Comparison of ENCODE assay signal across 8 mouse cellular contexts in genomic region chr13:119690039-119690728, GRCm38 (mm10). TPM values are rescaled to one million over a fixed set of nuclear protein-coding genes. Genes with fewer than 3 reads are reported as not detected.
DNase-seq lines count a peak whose midpoint lies in the region; ATAC-seq and TF ChIP-seq lines count a peak whose summit lies in the region.

Gene Hmgcs1 (plus strand): TSS chr13:119690379.

- no peak for TF ChIP-seq CTCF in heart, adult 2 months (IDR thresholded peaks at IDR 0.05)

- no peaks in the 10 kb centered on the region for H3K27me3 ChIP-seq in embryonic facial prominence, embryonic 14.5 days (replicated peaks; ENCODE audit: control insufficient read depth, insufficient read depth, low read length)
- no peaks in the 10 kb centered on the region for H3K27me3 ChIP-seq in heart, adult 2 months (ENCODE audit: control insufficient read depth, insufficient read depth, low read length)
- H3K27me3 ChIP-seq in limb, embryonic 13.5 days = no peaks in the 10 kb centered on the region
- H3K27me3 ChIP-seq in midbrain, embryonic 16.5 days (ENCODE audit: control insufficient read depth, insufficient read depth, low read depth, low read length) = no peaks in the 10 kb centered on the region

- ATAC-seq in embryonic facial prominence, embryonic 14.5 days (ENCODE audit: low read depth) = peak; percentile 99
- ATAC-seq in limb, embryonic 13.5 days (ENCODE audit: low FRiP score, low read depth) = peak; percentile 99
- ATAC-seq in midbrain, embryonic 16.5 days = peak; percentile 99

- peak; percentile 78 for TF ChIP-seq POLR2A in heart, adult 2 months (IDR thresholded peaks at IDR 0.05; ENCODE audit: insufficient read depth, low read depth, low read length)

- intact Hi-C loops in heart, adult 2 months (cut with DNase I) = loop anchor here (2.0 to 5.0 kb wide), 2 partner anchors 67 to 101 kb away; partner anchors contain the start of genes Nim1k and Zfp131

- peak within 1 kb of the TSS; percentile 78 for H3K4me3 ChIP-seq in embryonic facial prominence, embryonic 14.5 days (ENCODE audit: low read depth, low read length)
- H3K4me3 ChIP-seq in heart, adult 2 months = peak within 1 kb of the TSS; percentile 93
- H3K4me3 ChIP-seq in limb, embryonic 13.5 days = peak within 1 kb of the TSS; percentile 97
- H3K4me3 ChIP-seq in midbrain, embryonic 16.5 days (ENCODE audit: low read depth, low read length) = peak within 1 kb of the TSS; percentile 94

- H3K4me2 ChIP-seq in embryonic facial prominence, embryonic 14.5 days (ENCODE audit: low read depth, low read length) = peak within 1 kb of the TSS; percentile 84
- H3K4me2 ChIP-seq in limb, embryonic 13.5 days (replicated peaks) = peak within 1 kb of the TSS; percentile 90
- H3K4me2 ChIP-seq in midbrain, embryonic 16.5 days (ENCODE audit: low read length) = peak within 1 kb of the TSS; percentile 81

- H3K9me3 ChIP-seq in embryonic facial prominence, embryonic 14.5 days (ENCODE audit: control insufficient read depth, low read length) = no peaks in the 10 kb centered on the region
- H3K9me3 ChIP-seq in limb, embryonic 13.5 days = no peaks in the 10 kb centered on the region
- no peaks in the 10 kb centered on the region for H3K9me3 ChIP-seq in midbrain, embryonic 16.5 days (replicated peaks; ENCODE audit: control insufficient read depth, low read length, poor library complexity, severe bottlenecking)

- WGBS in embryonic facial prominence, embryonic 14.5 days = under 1% methylated on average over 49 of the region's 59 CpGs
- WGBS in heart, adult 2 months = under 1% methylated on average over 59 of the region's 59 CpGs
- WGBS in limb, embryonic 13.5 days = under 1% methylated on average over 58 of the region's 59 CpGs
- 0% methylated on average over 55 of the region's 59 CpGs for WGBS in midbrain, embryonic 16.5 days

- peaks cover 9% of the 10 kb centered on the region for H3K4me1 ChIP-seq in embryonic facial prominence, embryonic 14.5 days (ENCODE audit: control insufficient read depth, insufficient read depth, low read length)
- peaks cover 2% of the 10 kb centered on the region for H3K4me1 ChIP-seq in heart, adult 2 months (ENCODE audit: control insufficient read depth, insufficient read depth, low read length)
- peaks cover 40% of the 10 kb centered on the region for H3K4me1 ChIP-seq in limb, embryonic 13.5 days
- H3K4me1 ChIP-seq in midbrain, embryonic 16.5 days (ENCODE audit: control insufficient read depth, insufficient read depth, low read length) = peaks cover 42% of the 10 kb centered on the region

- peak; percentile 99 for DNase-seq in 3T3-L1 (ENCODE audit: low read depth, low spot score)
- peak; percentile 96 to 98 for DNase-seq in adrenal gland, postnatal 4 days (ENCODE audit: low spot score in 2 of 2)
- DNase-seq in embryonic facial prominence, embryonic 14.5 days (ENCODE audit: low spot score) = peak; percentile 100
- DNase-seq in heart, adult 2 months = peak; percentile 96 to 99
- DNase-seq in kidney, adult 8-10 months = peak; percentile 98 to 100
- peak; percentile 94 to 98 for DNase-seq in spleen, postnatal 10 days (ENCODE audit: low spot score in 2 of 2)

- H3K79me2 ChIP-seq in heart, adult 2 months (replicated peaks; ENCODE audit: control insufficient read depth, insufficient read depth, low read length) = 0 out of 2 replicates have a peak, but pooled peaks cover 2% of the 10 kb centered on the region

- peak within 1 kb of the TSS; percentile 92 for H3K9ac ChIP-seq in embryonic facial prominence, embryonic 14.5 days (ENCODE audit: low read depth, low read length)
- H3K9ac ChIP-seq in heart, adult 2 months (ENCODE audit: low read depth, low read length) = peak within 1 kb of the TSS; percentile 85
- peak within 1 kb of the TSS; percentile 95 for H3K9ac ChIP-seq in limb, embryonic 13.5 days
- H3K9ac ChIP-seq in midbrain, embryonic 16.5 days (ENCODE audit: low read depth, low read length) = peak within 1 kb of the TSS; percentile 99

- peak within 1 kb of the TSS; percentile 96 for H3K27ac ChIP-seq in embryonic facial prominence, embryonic 14.5 days (replicated peaks; ENCODE audit: low read depth, low read length)
- peak within 1 kb of the TSS; percentile 93 for H3K27ac ChIP-seq in heart, adult 2 months
- H3K27ac ChIP-seq in limb, embryonic 13.5 days = peak within 1 kb of the TSS; percentile 98
- H3K27ac ChIP-seq in midbrain, embryonic 16.5 days (ENCODE audit: low read length) = peak within 1 kb of the TSS; percentile 100

- TF ChIP-seq EP300 in heart, adult 2 months (IDR thresholded peaks at IDR 0.05; ENCODE audit: insufficient read depth, low read depth, low read length) = 0 out of 2 replicates have a peak, but pooled peaks have one; percentile 5

- 0 out of 2 replicates have a peak, but pooled peaks cover 3% of the 10 kb centered on the region for H3K36me3 ChIP-seq in embryonic facial prominence, embryonic 14.5 days (ENCODE audit: control insufficient read depth, insufficient read depth, low read length)
- H3K36me3 ChIP-seq in heart, adult 2 months (ENCODE audit: control insufficient read depth, insufficient read depth, low read length) = peaks cover 2% of the 10 kb centered on the region; the same call in 1 of the 2 replicates
- 0 out of 2 replicates have a peak, but pooled peaks cover 5% of the 10 kb centered on the region for H3K36me3 ChIP-seq in limb, embryonic 13.5 days
- H3K36me3 ChIP-seq in midbrain, embryonic 16.5 days (ENCODE audit: control insufficient read depth, insufficient read depth, low read length) = 0 out of 2 replicates have a peak, but pooled peaks cover 2% of the 10 kb centered on the region

RNA-seq across cellular contexts. Expression of gene Hmgcs1, which starts in this region (rescaled TPM):
- 100 to 1,000 TPM; 211 to 213 TPM for total RNA-seq in adrenal gland, postnatal 4 days (2021)
- polyA plus RNA-seq in embryonic facial prominence, embryonic 14.5 days (2014; fragmentation: Nextera tagmentation; extraction: Ambion mirVana) = 123 and 141 TPM in 2 replicates
- 10 to 100 TPM; 34.9 to 35.4 TPM for total RNA-seq in heart, adult 2 months (2021)
- 16.7 and 29.0 TPM in 2 replicates for polyA plus RNA-seq in heart, adult 2 months (2012; rRNA removed)
- 146 and 148 TPM in 2 replicates for polyA plus RNA-seq in limb, embryonic 13.5 days (2015; fragmentation: Nextera tagmentation; extraction: Ambion mirVana)
- polyA plus RNA-seq in midbrain, embryonic 16.5 days (2015; fragmentation: Nextera tagmentation; extraction: Ambion mirVana) = 635 and 644 TPM in 2 replicates

Comparison
In these comparisons a context has a peak if more than half of its experiments do, and no peak if none do; other contexts are left out.
1. Peak in every context shown above with its lines: DNase-seq, ATAC-seq, H3K4me3 ChIP-seq and H3K27ac ChIP-seq.
2. RNA of gene Hmgcs1 (total RNA-seq): 211 to 213 TPM in adrenal gland, postnatal 4 days; 34.9 to 35.4 TPM in heart, adult 2 months; every median in the first group is over 4 times any median in the second.